Mouse (Mus musculus): ENCODE measurements around the gene Fgf6. TPM values are rescaled to one million over a fixed set of nuclear protein-coding genes. Genes with fewer than 3 reads are reported as not detected.

Fgf6 gene
- total RNA-seq, 2 experiments from 2014 or later = not detected

DNA sequence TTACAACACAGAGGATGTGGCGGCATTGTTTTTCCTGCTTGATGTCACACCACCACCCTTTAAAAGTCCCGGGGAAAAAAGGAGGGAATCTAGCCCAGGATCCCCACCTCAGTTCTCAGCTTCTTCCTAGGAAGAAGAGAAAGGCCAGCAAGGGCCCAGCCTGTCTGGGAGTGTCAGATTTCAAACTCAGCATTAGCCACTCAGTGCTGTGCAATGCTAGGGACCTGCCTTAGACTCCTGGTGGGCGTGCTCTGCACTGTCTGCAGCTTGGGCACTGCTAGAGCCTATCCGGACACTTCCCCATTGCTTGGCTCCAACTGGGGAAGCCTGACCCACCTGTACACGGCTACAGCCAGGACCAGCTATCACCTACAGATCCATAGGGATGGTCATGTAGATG lies 57.4 kb downstream of the Fgf6 start, which contains the start of gene Fgf23:
Gene Fgf23 (plus strand): TSS at position 86 of the 400 bp plus-strand sequence.
- no peak for ATAC-seq (replicated peaks; ENCODE audit: low FRiP score, poor library complexity, severe bottlenecking)

Other genes starting within 250 kb of the Fgf6 start
- 16.9 and 49.9 TPM in 2 replicates for gene Ndufa9, start 166.4 kb upstream of the Fgf6 start, total RNA-seq (2015; ENCODE audit: low replicate concordance)
- 25.2 and 55.3 TPM in 2 replicates for gene Ndufa9, start 166.4 kb upstream of the Fgf6 start, total RNA-seq (2017; ENCODE audit: low replicate concordance)
- gene Akap3, start 162.5 kb upstream of the Fgf6 start, total RNA-seq (2015; ENCODE audit: low replicate concordance) = not detected in 2 replicates
- gene Akap3, start 162.5 kb upstream of the Fgf6 start, total RNA-seq (2017; ENCODE audit: low replicate concordance) = not detected in 2 replicates
- gene Dyrk4, start 93.7 kb upstream of the Fgf6 start, total RNA-seq (2015; ENCODE audit: low replicate concordance) = not detected in 2 replicates
- gene Dyrk4, start 93.7 kb upstream of the Fgf6 start, total RNA-seq (2017; ENCODE audit: low replicate concordance) = 0.64 TPM in 1 of 2 replicates, not detected in the other
- 119 and 132 TPM in 2 replicates for gene Rad51ap1, start 76.0 kb upstream of the Fgf6 start, total RNA-seq (2015; ENCODE audit: low replicate concordance)
- gene Rad51ap1, start 76.0 kb upstream of the Fgf6 start, total RNA-seq (2017; ENCODE audit: low replicate concordance) = 314 and 446 TPM in 2 replicates
- 45.7 and 49.7 TPM in 2 replicates for gene D6Wsu163e, start 75.6 kb upstream of the Fgf6 start, total RNA-seq (2015; ENCODE audit: low replicate concordance)
- gene D6Wsu163e, start 75.6 kb upstream of the Fgf6 start, total RNA-seq (2017; ENCODE audit: low replicate concordance) = 32.0 and 32.9 TPM in 2 replicates
- not detected in 2 replicates for gene Fgf23, start 57.3 kb downstream of the Fgf6 start, total RNA-seq (2015; ENCODE audit: low replicate concordance)
- gene Fgf23, start 57.3 kb downstream of the Fgf6 start, total RNA-seq (2017; ENCODE audit: low replicate concordance) = not detected in 2 replicates
- 1.1 TPM in 1 of 2 replicates, not detected in the other for gene Tigar, start 94.0 kb downstream of the Fgf6 start, total RNA-seq (2015; ENCODE audit: low replicate concordance)
- 0.13 and 1.1 TPM in 2 replicates for gene Tigar, start 94.0 kb downstream of the Fgf6 start, total RNA-seq (2017; ENCODE audit: low replicate concordance)
- gene Ccnd2, start 136.6 kb downstream of the Fgf6 start, total RNA-seq (2015; ENCODE audit: low replicate concordance) = 11.5 and 26.0 TPM in 2 replicates
- 5.0 and 5.2 TPM in 2 replicates for gene Ccnd2, start 136.6 kb downstream of the Fgf6 start, total RNA-seq (2017; ENCODE audit: low replicate concordance)